Mouse (Mus musculus): ENCODE measurements around the gene Zfp948.

Zfp948 gene

GRCm38 (mm10) chr17:21566728-21567349, at the start of gene Zfp948:
TSS of gene Zfp948 (plus strand) at chr17:21567008.
- DNase-seq (ENCODE audit: low read depth, low spot score) = peak; percentile 60

GRCm38 (mm10) chr17:21517130-21517671, 49.6 kb upstream of the Zfp948 start:
- no peak for DNase-seq (ENCODE audit: low read depth, low spot score)

GRCm38 (mm10) chr17:21526270-21526669, 40.5 kb upstream of the Zfp948 start:
- DNase-seq (ENCODE audit: low read depth, low spot score) = no peak

GRCm38 (mm10) chr17:21530645-21531330, 36.0 kb upstream of the Zfp948 start:
- no peak for DNase-seq (ENCODE audit: low read depth, low spot score)

- no peak for DNase-seq (ENCODE audit: low read depth, low spot score)
These were observed 35.2 kb upstream of the Zfp948 start for GRCm38 (mm10) chr17:21531621-21532020.

GRCm38 (mm10) chr17:21532101-21532951, 34.5 kb upstream of the Zfp948 start:
- DNase-seq (ENCODE audit: low read depth, low spot score) = peak; percentile 60

GRCm38 (mm10) chr17:21533961-21534360, 32.8 kb upstream of the Zfp948 start:
- DNase-seq (ENCODE audit: low read depth, low spot score) = peak; percentile 13

GRCm38 (mm10) chr17:21534460-21535095, 32.2 kb upstream of the Zfp948 start:
- peak; percentile 91 for DNase-seq (ENCODE audit: low read depth, low spot score)

GRCm38 (mm10) chr17:21535096-21536001, 31.5 kb upstream of the Zfp948 start, which contains the start of gene Zfp52:
TSS of gene Zfp52 (plus strand) at chr17:21535539.
- DNase-seq (ENCODE audit: low read depth, low spot score) = peak; percentile 82

GRCm38 (mm10) chr17:21536096-21536495, 30.7 kb upstream of the Zfp948 start:
- peak; percentile 21 for DNase-seq (ENCODE audit: low read depth, low spot score)

- DNase-seq (ENCODE audit: low read depth, low spot score) = peak; percentile 71
These were observed 30.1 kb upstream of the Zfp948 start for GRCm38 (mm10) chr17:21536676-21537075.

- no peak for DNase-seq (ENCODE audit: low read depth, low spot score)
These were observed 9.0 kb upstream of the Zfp948 start for GRCm38 (mm10) chr17:21557831-21558230.

GRCm38 (mm10) chr17:21566220-21566619, 588 bp upstream of the Zfp948 start:
- DNase-seq (ENCODE audit: low read depth, low spot score) = peak; percentile 78

- no peak for DNase-seq (ENCODE audit: low read depth, low spot score)
These were observed 888 bp downstream of the Zfp948 start for GRCm38 (mm10) chr17:21567696-21568095.

GRCm38 (mm10) chr17:21579080-21579479, 12.3 kb downstream of the Zfp948 start:
- DNase-seq (ENCODE audit: low read depth, low spot score) = no peak

- peak; percentile 86 for DNase-seq (ENCODE audit: low read depth, low spot score)
These were observed 12.8 kb downstream of the Zfp948 start for GRCm38 (mm10) chr17:21579493-21580175.

- DNase-seq (ENCODE audit: low read depth, low spot score) = no peak
These were observed 18.7 kb downstream of the Zfp948 start for GRCm38 (mm10) chr17:21585521-21585920.

GRCm38 (mm10) chr17:21616356-21616755, 49.5 kb downstream of the Zfp948 start:
- peak; percentile 11 for DNase-seq (ENCODE audit: low read depth, low spot score)

- DNase-seq (ENCODE audit: low read depth, low spot score) = peak; percentile 46
These were observed 50.5 kb downstream of the Zfp948 start for GRCm38 (mm10) chr17:21617352-21617751.

- no peak for DNase-seq (ENCODE audit: low read depth, low spot score)
These were observed 56.8 kb downstream of the Zfp948 start for GRCm38 (mm10) chr17:21623647-21624046.
